Mouse (Mus musculus): ENCODE results near the gene Sorcs2. TPM values are rescaled to one million over a fixed set of nuclear protein-coding genes. Genes with fewer than 3 reads are reported as not detected.

The Sorcs2 gene
- polyA plus RNA-seq, 1 experiment = 2.3 TPM

- H3K4me1 ChIP-seq (ENCODE audit: control insufficient read depth, insufficient read depth, insufficient read length) = peaks cover 20% of the 10 kb centered on the region; the same call in 1 of the 2 replicates
- no peak for TF ChIP-seq POLR2A (IDR thresholded peaks at IDR 0.05; ENCODE audit: low read depth, low read length)
- no peak for TF ChIP-seq CTCF (IDR thresholded peaks at IDR 0.05; ENCODE audit: extremely low read depth, insufficient read depth, insufficient read length, insufficient replicate concordance)
- 69% methylated on average over 9 of the region's 9 CpGs for WGBS
Measured at GRCm38 (mm10) chr5:36083869-36084565, 313.9 kb downstream of the Sorcs2 start.

GRCm38 (mm10) chr5:36081021-36081420 lies 316.9 kb downstream of the Sorcs2 start:
- no peak for TF ChIP-seq POLR2A (IDR thresholded peaks at IDR 0.05; ENCODE audit: low read depth, low read length)
- TF ChIP-seq CTCF (IDR thresholded peaks at IDR 0.05; ENCODE audit: extremely low read depth, insufficient read depth, insufficient read length, insufficient replicate concordance) = no peak
- peaks cover 12% of the 10 kb centered on the region; the same call in 1 of the 2 replicates for H3K4me1 ChIP-seq (ENCODE audit: control insufficient read depth, insufficient read depth, insufficient read length)
- H3K27ac ChIP-seq (ENCODE audit: insufficient read depth, low read length) = no peak overlapping the region
- H3K4me3 ChIP-seq (ENCODE audit: extremely low read depth, insufficient read depth, insufficient read length) = no peak overlapping the region
- no peaks in the 10 kb centered on the region for H3K27me3 ChIP-seq (ENCODE audit: control insufficient read depth, insufficient read depth, low read length)
- no peak for DNase-seq (ENCODE audit: low read depth in 1 of 2, low spot score in 2 of 2)
- 92% methylated on average over 8 of the region's 8 CpGs for WGBS
- H3K36me3 ChIP-seq (ENCODE audit: control insufficient read depth, insufficient read depth, low read length) = no peaks in the 10 kb centered on the region

More at GRCm38 (mm10) chr5:36083869-36084565, 313.9 kb downstream of the Sorcs2 start:
- H3K4me3 ChIP-seq (ENCODE audit: extremely low read depth, insufficient read depth, insufficient read length) = no peak overlapping the region
- no peak for DNase-seq (ENCODE audit: low read depth in 1 of 2, low spot score in 2 of 2)
- no peaks in the 10 kb centered on the region for H3K27me3 ChIP-seq (ENCODE audit: control insufficient read depth, insufficient read depth, low read length)
- H3K36me3 ChIP-seq (ENCODE audit: control insufficient read depth, insufficient read depth, low read length) = no peaks in the 10 kb centered on the region
- H3K27ac ChIP-seq (ENCODE audit: insufficient read depth, low read length) = no peak overlapping the region

- H3K27ac ChIP-seq (ENCODE audit: insufficient read depth, low read length) = no peak overlapping the region
- no peak overlapping the region for H3K4me3 ChIP-seq (ENCODE audit: extremely low read depth, insufficient read depth, insufficient read length)
- DNase-seq (ENCODE audit: low read depth in 1 of 2, low spot score in 2 of 2) = no peak
- TF ChIP-seq POLR2A (IDR thresholded peaks at IDR 0.05; ENCODE audit: low read depth, low read length) (no peak), CTCF (IDR thresholded peaks at IDR 0.05; ENCODE audit: extremely low read depth, insufficient read depth, insufficient read length, insufficient replicate concordance) (no peak)
- 93% methylated on average over 5 of the region's 5 CpGs for WGBS
- no peaks in the 10 kb centered on the region for H3K36me3 ChIP-seq (ENCODE audit: control insufficient read depth, insufficient read depth, low read length)
- H3K27me3 ChIP-seq (ENCODE audit: control insufficient read depth, insufficient read depth, low read length) = no peaks in the 10 kb centered on the region
- no peaks in the 10 kb centered on the region for H3K4me1 ChIP-seq (ENCODE audit: control insufficient read depth, insufficient read depth, insufficient read length)
Measured at GRCm38 (mm10) chr5:36075172-36076074, 322.5 kb downstream of the Sorcs2 start.

GRCm38 (mm10) chr5:36069503-36070360 lies 328.2 kb downstream of the Sorcs2 start:
- 81% methylated on average over 6 of the region's 6 CpGs for WGBS
- H3K36me3 ChIP-seq (ENCODE audit: control insufficient read depth, insufficient read depth, low read length) = no peaks in the 10 kb centered on the region
- no peak overlapping the region for H3K4me3 ChIP-seq (ENCODE audit: extremely low read depth, insufficient read depth, insufficient read length)
- no peak for DNase-seq (ENCODE audit: low read depth in 1 of 2, low spot score in 2 of 2)
- H3K4me1 ChIP-seq (ENCODE audit: control insufficient read depth, insufficient read depth, insufficient read length) = no peaks in the 10 kb centered on the region
- H3K27ac ChIP-seq (ENCODE audit: insufficient read depth, low read length) = no peak overlapping the region
- no peak for TF ChIP-seq POLR2A (IDR thresholded peaks at IDR 0.05; ENCODE audit: low read depth, low read length)
- no peak for TF ChIP-seq CTCF (IDR thresholded peaks at IDR 0.05; ENCODE audit: extremely low read depth, insufficient read depth, insufficient read length, insufficient replicate concordance)
- H3K27me3 ChIP-seq (ENCODE audit: control insufficient read depth, insufficient read depth, low read length) = no peaks in the 10 kb centered on the region

- Histone ChIP-seq H3K27me3 (ENCODE audit: control insufficient read depth, insufficient read depth, low read length) (no peaks in the 10 kb centered on the region), H3K27ac (ENCODE audit: insufficient read depth, low read length) (no peak overlapping the region), H3K4me1 (ENCODE audit: control insufficient read depth, insufficient read depth, insufficient read length) (no peaks in the 10 kb centered on the region), H3K36me3 (ENCODE audit: control insufficient read depth, insufficient read depth, low read length) (no peaks in the 10 kb centered on the region), H3K4me3 (ENCODE audit: extremely low read depth, insufficient read depth, insufficient read length) (no peak overlapping the region)
- no peak for TF ChIP-seq CTCF (IDR thresholded peaks at IDR 0.05; ENCODE audit: extremely low read depth, insufficient read depth, insufficient read length, insufficient replicate concordance)
- no peak for TF ChIP-seq POLR2A (IDR thresholded peaks at IDR 0.05; ENCODE audit: low read depth, low read length)
- DNase-seq (ENCODE audit: low read depth in 1 of 2, low spot score in 2 of 2) = no peak
- WGBS = 86% methylated on average over 8 of the region's 8 CpGs
Measured at GRCm38 (mm10) chr5:36067651-36068181, 330.2 kb downstream of the Sorcs2 start.

GRCm38 (mm10) chr5:36057804-36058322 lies 340.1 kb downstream of the Sorcs2 start:
- DNase-seq (ENCODE audit: low read depth in 1 of 2, low spot score in 2 of 2) = no peak
- no peak overlapping the region for H3K4me3 ChIP-seq (ENCODE audit: extremely low read depth, insufficient read depth, insufficient read length)
- no peaks in the 10 kb centered on the region for H3K27me3 ChIP-seq (ENCODE audit: control insufficient read depth, insufficient read depth, low read length)
- no peaks in the 10 kb centered on the region for H3K4me1 ChIP-seq (ENCODE audit: control insufficient read depth, insufficient read depth, insufficient read length)
- no peak for TF ChIP-seq CTCF (IDR thresholded peaks at IDR 0.05; ENCODE audit: extremely low read depth, insufficient read depth, insufficient read length, insufficient replicate concordance)
- no peak for TF ChIP-seq POLR2A (IDR thresholded peaks at IDR 0.05; ENCODE audit: low read depth, low read length)
- H3K36me3 ChIP-seq (ENCODE audit: control insufficient read depth, insufficient read depth, low read length) = no peaks in the 10 kb centered on the region
- 88% methylated on average over 14 of the region's 14 CpGs for WGBS
- H3K27ac ChIP-seq (ENCODE audit: insufficient read depth, low read length) = no peak overlapping the region

All from spleen, adult 2 months (tissue).